In the genomic region with DNA sequence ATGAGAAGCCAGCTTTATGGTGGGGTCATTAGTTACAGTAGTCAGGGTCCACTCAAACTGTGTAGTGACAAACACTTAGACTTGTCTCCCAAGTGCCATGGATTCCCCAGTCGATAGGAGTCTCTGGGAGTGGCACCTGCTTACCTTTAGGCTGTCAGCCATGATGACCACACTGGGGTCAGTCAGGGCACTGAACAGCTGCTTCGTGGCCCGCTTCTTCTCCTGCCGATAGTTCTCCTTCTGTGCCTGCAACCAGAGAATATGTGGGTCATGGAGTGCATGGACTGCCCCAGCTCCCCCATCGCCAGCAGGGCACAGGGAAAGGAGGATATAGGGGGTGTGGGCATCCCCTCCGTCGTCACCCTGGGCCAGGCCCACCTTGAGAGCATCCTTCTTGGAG, we compare ENCODE assay signal across 20 mouse cellular contexts. TPM values are rescaled to one million over a fixed set of nuclear protein-coding genes. Genes with fewer than 3 reads are reported as not detected.
DNase-seq lines count a peak whose midpoint lies in the region; ATAC-seq and TF ChIP-seq lines count a peak whose summit lies in the region.
"Had no signal": no experiment of that assay in that cellular context is flagged by ENCODE, and none has a peak within 500 bp of the region (broad histone marks: within the 10 kb centered on the region; RNA-seq: fewer than 3 reads in every experiment).

No protein-coding gene starts in this region.

- peaks cover 13% of the 10 kb centered on the region for H3K4me1 ChIP-seq in limb, embryonic 12.5 days (replicated peaks)
- 0 out of 2 replicates have a peak, but pooled peaks cover 14% of the 10 kb centered on the region for H3K4me1 ChIP-seq in limb, embryonic 10.5 days
- no peaks in the 10 kb centered on the region for H3K4me1 ChIP-seq in stomach, postnatal 0 days (replicated peaks; ENCODE audit: control insufficient read depth, insufficient read depth)

- 87% methylated on average over 7 of the region's 7 CpGs for WGBS in limb, embryonic 12.5 days
- WGBS in limb, embryonic 10.5 days = 86% methylated on average over 7 of the region's 7 CpGs
- 83% methylated on average over 7 of the region's 7 CpGs for WGBS in stomach, postnatal 0 days

- 0 out of 2 replicates have a peak overlapping the region, but pooled peaks have one; percentile 4 for H3K9ac ChIP-seq in limb, embryonic 12.5 days (replicated peaks)
- H3K9ac ChIP-seq in stomach, postnatal 0 days (ENCODE audit: low read length) = no peak overlapping the region

- no peak for DNase-seq in limb, embryonic 10.5 days (ENCODE audit: low spot score)
- DNase-seq in stomach, postnatal 0 days (ENCODE audit: low spot score) = no peak
- DNase-seq: adrenal gland, adult 2 months; adrenal gland, adult 8-10 months; adrenal gland, postnatal 10 days; adrenal gland, postnatal 14 days; adrenal gland, postnatal 25 days; adrenal gland, postnatal 36 days; B cell, adult 2 months; cerebellum, adult 11 months; cerebellum, adult 11-12 months; cerebellum, adult 18-20 months had no signal

- no peak for ATAC-seq in limb, embryonic 12.5 days (ENCODE audit: insufficient number of reproducible peaks, insufficient read depth, low FRiP score, low TSS enrichment, low read depth)
- ATAC-seq in stomach, postnatal 0 days (ENCODE audit: low FRiP score, low TSS enrichment) = no peak
- ATAC-seq: activated CD4-positive, CD25-positive, alpha-beta regulatory T cell, adult 4 months; CD4-positive, CD25-positive, alpha-beta regulatory T cell, adult 4 months; Patski had no signal

- no peak for TF ChIP-seq CTCF in stomach, postnatal 0 days (IDR thresholded peaks at IDR 0.05; ENCODE audit: low read depth)

- H3K4me2 ChIP-seq in limb, embryonic 12.5 days = no peak overlapping the region
- no peak overlapping the region for H3K4me2 ChIP-seq in myocyte (ENCODE audit: low read depth)
- H3K4me2 ChIP-seq in stomach, postnatal 0 days (replicated peaks; ENCODE audit: low read depth) = no peak overlapping the region

- no peak for TF ChIP-seq EP300 in stomach, postnatal 0 days (optimal IDR thresholded peaks at IDR 0.05)

- H3K4me3 ChIP-seq in limb, embryonic 12.5 days (replicated peaks) = no peak overlapping the region
- H3K4me3 ChIP-seq in limb, embryonic 10.5 days = no peak overlapping the region
- no peak overlapping the region for H3K4me3 ChIP-seq in myocyte
- no peak overlapping the region for H3K4me3 ChIP-seq in stomach, postnatal 0 days (ENCODE audit: low read depth, low read length)

- H3K27me3 ChIP-seq in limb, embryonic 12.5 days = no peaks in the 10 kb centered on the region
- no peaks in the 10 kb centered on the region for H3K27me3 ChIP-seq in limb, embryonic 10.5 days (ENCODE audit: low read depth, poor library complexity, severe bottlenecking)
- H3K27me3 ChIP-seq in myocyte (ENCODE audit: control insufficient read depth, insufficient read depth, insufficient read length) = no peaks in the 10 kb centered on the region
- H3K27me3 ChIP-seq in stomach, postnatal 0 days (ENCODE audit: control insufficient read depth, insufficient read depth, low read length) = no peaks in the 10 kb centered on the region
- H3K27me3 ChIP-seq: Patski had no signal

- no peaks in the 10 kb centered on the region for H3K79me2 ChIP-seq in myocyte (ENCODE audit: control insufficient read depth, insufficient read depth)

- H3K36me3 ChIP-seq in limb, embryonic 12.5 days = peaks cover 68% of the 10 kb centered on the region
- H3K36me3 ChIP-seq in limb, embryonic 10.5 days = peaks cover 41% of the 10 kb centered on the region; the same call in 1 of the 2 replicates
- H3K36me3 ChIP-seq in myocyte (ENCODE audit: control insufficient read depth, insufficient read depth) = peaks cover 25% of the 10 kb centered on the region
- H3K36me3 ChIP-seq in stomach, postnatal 0 days (ENCODE audit: control insufficient read depth, insufficient read depth, low read length) = peaks cover 24% of the 10 kb centered on the region
- H3K36me3 ChIP-seq: G1E had no signal

- H3K27ac ChIP-seq in limb, embryonic 12.5 days = no peak overlapping the region
- no peak overlapping the region for H3K27ac ChIP-seq in limb, embryonic 10.5 days
- no peak overlapping the region for H3K27ac ChIP-seq in stomach, postnatal 0 days (replicated peaks)

- no peak for TF ChIP-seq POLR2A in myocyte (IDR thresholded peaks at IDR 0.05; ENCODE audit: insufficient read length, low read depth)

- H3ac ChIP-seq in myocyte (ENCODE audit: control insufficient read depth, insufficient read length) = no peak overlapping the region

- H3K9me3 ChIP-seq in limb, embryonic 12.5 days = no peaks in the 10 kb centered on the region
- H3K9me3 ChIP-seq in limb, embryonic 10.5 days (replicated peaks) = no peaks in the 10 kb centered on the region
- H3K9me3 ChIP-seq in stomach, postnatal 0 days (ENCODE audit: control insufficient read depth, low read length) = no peaks in the 10 kb centered on the region
- H3K9me3 ChIP-seq: G1E had no signal

TF ChIP-seq in myocyte, 11 proteins besides CTCF, POLR2A, EP300 and RAD21:
- TF ChIP-seq CEBPB (IDR thresholded peaks at IDR 0.05; ENCODE audit: insufficient read depth, poor library complexity, severe bottlenecking) (no peak), MYOD1 (IDR thresholded peaks at IDR 0.05; ENCODE audit: control insufficient read depth in 1 of 3, insufficient read length in 2 of 3, low read depth in 2 of 3) (peak in 2 of 3 experiments; percentile 20 to 57), MYOG (IDR thresholded peaks at IDR 0.05; ENCODE audit: control insufficient read depth in 1 of 3, insufficient read depth in 1 of 3, insufficient read length in 2 of 3, low read depth in 2 of 3) (peak in 1 of 3 experiments; percentile 74)

RNA-seq across cellular contexts. Expression of gene Tnfrsf23, which starts 23.7 kb away (rescaled TPM):
- polyA plus RNA-seq in limb, embryonic 12.5 days (2016; fragmentation: Nextera tagmentation; extraction: Ambion mirVana) = 0.59 and 0.64 TPM in 2 replicates
- polyA plus RNA-seq in limb, embryonic 10.5 days (2016; fragmentation: Nextera tagmentation; extraction: Ambion mirVana) = 0.25 TPM in 1 of 2 replicates, not detected in the other
- 25.7 TPM for polyA plus RNA-seq in myocyte (2012; fragmentation: generic; extraction: Trizol)
- 2.9 and 4.0 TPM in 2 replicates for polyA plus RNA-seq in stomach, postnatal 0 days (2015; fragmentation: Nextera tagmentation; extraction: Ambion mirVana)
- polyA plus RNA-seq: G1E had no signal

RNA-seq across cellular contexts. Expression of gene Osbpl5, which starts 47.4 kb away (rescaled TPM):
- polyA plus RNA-seq in limb, embryonic 12.5 days (2016; fragmentation: Nextera tagmentation; extraction: Ambion mirVana) = 26.1 and 30.4 TPM in 2 replicates
- polyA plus RNA-seq in limb, embryonic 10.5 days (2016; fragmentation: Nextera tagmentation; extraction: Ambion mirVana) = 12.3 and 19.9 TPM in 2 replicates
- polyA plus RNA-seq in myocyte (2012; fragmentation: generic; extraction: Trizol) = 49.6 TPM
- polyA plus RNA-seq in stomach, postnatal 0 days (2015; fragmentation: Nextera tagmentation; extraction: Ambion mirVana) = 29.9 and 32.0 TPM in 2 replicates
- polyA plus RNA-seq: G1E had no signal

RNA-seq across cellular contexts. Expression of gene Mrgprg, which starts 57.4 kb away (rescaled TPM):
- polyA plus RNA-seq in limb, embryonic 12.5 days (2016; fragmentation: Nextera tagmentation; extraction: Ambion mirVana) = not detected in 2 replicates
- polyA plus RNA-seq in limb, embryonic 10.5 days (2016; fragmentation: Nextera tagmentation; extraction: Ambion mirVana) = not detected in 2 replicates
- polyA plus RNA-seq in myocyte (2012; fragmentation: generic; extraction: Trizol) = not detected
- polyA plus RNA-seq in stomach, postnatal 0 days (2015; fragmentation: Nextera tagmentation; extraction: Ambion mirVana) = not detected in 2 replicates
- polyA plus RNA-seq: activated CD4-positive, CD25-positive, alpha-beta regulatory T cell, adult 4 months; brain, embryonic 14.5 days; C2C12; CD4-positive, CD25-positive, alpha-beta regulatory T cell, adult 4 months; G1E; Patski had no signal

RNA-seq across cellular contexts. Expression of gene Tnfrsf22, which starts 59.9 kb away (rescaled TPM):
- polyA plus RNA-seq in limb, embryonic 12.5 days (2016; fragmentation: Nextera tagmentation; extraction: Ambion mirVana) = 11.4 and 12.8 TPM in 2 replicates
- 9.3 and 9.8 TPM in 2 replicates for polyA plus RNA-seq in limb, embryonic 10.5 days (2016; fragmentation: Nextera tagmentation; extraction: Ambion mirVana)
- 15.5 TPM for polyA plus RNA-seq in myocyte (2012; fragmentation: generic; extraction: Trizol)
- polyA plus RNA-seq in stomach, postnatal 0 days (2015; fragmentation: Nextera tagmentation; extraction: Ambion mirVana) = 3.9 and 4.7 TPM in 2 replicates
- polyA plus RNA-seq: G1E had no signal
